Comparison of ENCODE assay signal across 18 mouse cellular contexts in the genomic region with DNA sequence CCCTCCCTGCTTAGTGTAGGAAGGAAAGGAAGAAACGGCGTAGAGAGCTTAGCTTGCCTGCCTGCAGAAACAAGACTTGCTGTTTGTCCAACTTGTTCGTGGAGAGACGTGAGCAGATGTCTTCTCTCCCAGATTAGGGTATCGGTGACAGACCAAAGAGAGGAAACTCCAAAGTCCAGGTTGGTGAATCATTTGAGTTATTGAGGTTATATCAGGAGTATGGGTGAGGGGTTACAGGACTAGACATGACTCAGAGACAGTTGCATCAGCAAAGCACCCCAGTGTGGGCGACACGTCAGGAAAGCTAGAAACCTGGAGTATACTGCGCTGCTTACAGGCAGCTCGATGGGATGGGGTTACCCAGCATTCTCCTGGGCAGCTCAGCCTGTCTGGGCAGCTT.
"Had no signal": no experiment of that assay in that cellular context is flagged by ENCODE, and none has a peak within 500 bp of the region (broad histone marks: within the 10 kb centered on the region; RNA-seq: fewer than 3 reads in every experiment).

No protein-coding gene starts in this region.

- DNase-seq: lung, adult 18-20 months; lung, embryonic 14.5 days; lung, postnatal 10 days; lung, postnatal 4 days; midbrain, embryonic 14.5 days; retina, postnatal 1 day; right cerebral cortex, adult 18-20 months; right cerebral cortex, postnatal 25 days; right cerebral cortex, postnatal 4 days; spleen, adult 18-20 months; thymus, adult 18-20 months; thymus, postnatal 14 days; thymus, postnatal 36 days had no signal

- H3K4me2 ChIP-seq: lung, embryonic 14.5 days; midbrain, embryonic 12.5 days; neural tube, embryonic 13.5 days; neural tube, embryonic 15.5 days had no signal

- H3K27me3 ChIP-seq: midbrain, embryonic 12.5 days; neural tube, embryonic 13.5 days; neural tube, embryonic 15.5 days had no signal

- ATAC-seq: midbrain, embryonic 16.5 days had no signal

- H3K36me3 ChIP-seq: neural tube, embryonic 15.5 days had no signal

- H3K9me3 ChIP-seq: neural tube, embryonic 15.5 days had no signal

- H3K9ac ChIP-seq: lung, embryonic 14.5 days; midbrain, embryonic 12.5 days; neural tube, embryonic 13.5 days; neural tube, embryonic 15.5 days had no signal

- H3K27ac ChIP-seq: midbrain, embryonic 10.5 days; midbrain, embryonic 12.5 days; neural tube, embryonic 13.5 days; neural tube, embryonic 15.5 days had no signal

- H3K4me3 ChIP-seq: midbrain, embryonic 10.5 days; midbrain, embryonic 12.5 days; neural tube, embryonic 13.5 days; neural tube, embryonic 15.5 days had no signal
